Mouse (Mus musculus) testis, adult 2 months (tissue): Measurements from ENCODE around the gene AC109138.7. TPM values are rescaled to one million over a fixed set of nuclear protein-coding genes. Genes with fewer than 3 reads are reported as not detected.

ENCODE experiments used
- H3K27ac ChIP-seq: fragments of 200-500 bp; 2 replicates; pipeline ENCODE4 v1.5.1; 2012; ENCODE audit warnings: low read depth, low read length; ENCODE audit not compliant: control insufficient read depth, insufficient read depth
- H3K27me3 ChIP-seq: fragments of 200-500 bp; 2 replicates; pipeline ENCODE4 v1.6.1; 2012; ENCODE audit warnings: mild to moderate bottlenecking, low read length, moderate library complexity; ENCODE audit not compliant: control insufficient read depth, insufficient read depth
- H3K36me3 ChIP-seq: fragments of 200-500 bp; 2 replicates; pipeline ENCODE4 v1.6.1; 2012; ENCODE audit warnings: mild to moderate bottlenecking, low read length; ENCODE audit not compliant: control insufficient read depth, insufficient read depth
- H3K4me1 ChIP-seq: fragments of 200-500 bp; 2 replicates; pipeline ENCODE4 v1.6.1; 2012; ENCODE audit warnings: low read length; ENCODE audit not compliant: control insufficient read depth, insufficient read depth
- H3K4me3 ChIP-seq: fragments of 200-500 bp; 2 replicates; pipeline ENCODE4 v1.5.1; 2012; ENCODE audit warnings: low read depth, mild to moderate bottlenecking, low read length, moderate library complexity, mixed read lengths; ENCODE audit not compliant: control insufficient read depth
- CTCF ChIP-seq: fragments of 200-500 bp; IDR thresholded peaks from 2 replicates; pipeline ENCODE4 v1.5.1; 2012; ENCODE audit warnings: low read depth, mild to moderate bottlenecking, inconsistent platforms, low read length, moderate library complexity; ENCODE audit not compliant: control insufficient read depth, insufficient read depth, insufficient replicate concordance
- POLR2A ChIP-seq: fragments of 200-500 bp; IDR thresholded peaks from 2 replicates; pipeline ENCODE4 v1.6.1; 2012; ENCODE audit warnings: low read depth, mild to moderate bottlenecking, inconsistent platforms, low read length, moderate library complexity; ENCODE audit not compliant: control insufficient read depth
- polyA plus RNA-seq: library from polyadenylated mRNA; depleted of rRNA; stranded (reverse); fragments of >200 nt; gene quantifications from 2 replicates; pipeline ENCODE4 v1.2.3, GENCODE M21; 2012

AC109138.7 gene
- polyA plus RNA-seq, 1 experiment = 3.0 TPM

- TF ChIP-seq CTCF (no peak), POLR2A (no peak)
- no peak overlapping the region for H3K27ac ChIP-seq
- peaks cover 18% of the 10 kb centered on the region for H3K4me1 ChIP-seq
- H3K36me3 ChIP-seq = no peaks in the 10 kb centered on the region
- H3K27me3 ChIP-seq = no peaks in the 10 kb centered on the region
- no peak overlapping the region for H3K4me3 ChIP-seq
Measured at GRCm38 (mm10) chr19:4203148-4203547, 11.0 kb upstream of the AC109138.7 start.

GRCm38 (mm10) chr19:4203604-4204326, 10.4 kb upstream of the AC109138.7 start:
- Histone ChIP-seq H3K4me1 (peaks cover 19% of the 10 kb centered on the region), H3K36me3 (no peaks in the 10 kb centered on the region), H3K4me3 (no peak overlapping the region), H3K27me3 (no peaks in the 10 kb centered on the region), H3K27ac (no peak overlapping the region)
- TF ChIP-seq CTCF = no peak
- TF ChIP-seq POLR2A = no peak

- H3K27me3 ChIP-seq = no peaks in the 10 kb centered on the region
- no peak overlapping the region for H3K4me3 ChIP-seq
- TF ChIP-seq CTCF = no peak
- no peak for TF ChIP-seq POLR2A
- H3K4me1 ChIP-seq = peaks cover 20% of the 10 kb centered on the region
- no peaks in the 10 kb centered on the region for H3K36me3 ChIP-seq
- no peak overlapping the region for H3K27ac ChIP-seq
Measured at GRCm38 (mm10) chr19:4204889-4205288, 9.3 kb upstream of the AC109138.7 start.

GRCm38 (mm10) chr19:4206971-4207370, 7.2 kb upstream of the AC109138.7 start:
- no peaks in the 10 kb centered on the region for H3K27me3 ChIP-seq

GRCm38 (mm10) chr19:4208563-4208962, 5.6 kb upstream of the AC109138.7 start:
- H3K4me3 ChIP-seq = peak overlapping the region; percentile 63
- no peak overlapping the region for H3K27ac ChIP-seq
- peaks cover 8% of the 10 kb centered on the region for H3K4me1 ChIP-seq
- H3K27me3 ChIP-seq = no peaks in the 10 kb centered on the region
- no peak for TF ChIP-seq POLR2A
- no peak for TF ChIP-seq CTCF
- no peaks in the 10 kb centered on the region for H3K36me3 ChIP-seq

More at GRCm38 (mm10) chr19:4206971-4207370, 7.2 kb upstream of the AC109138.7 start:
- Histone ChIP-seq H3K27ac (no peak overlapping the region), H3K4me3 (no peak overlapping the region), H3K4me1 (peaks cover 7% of the 10 kb centered on the region), H3K36me3 (no peaks in the 10 kb centered on the region)
- TF ChIP-seq CTCF = peak; percentile 83
- no peak for TF ChIP-seq POLR2A

- no peak overlapping the region for H3K27ac ChIP-seq
- no peak overlapping the region for H3K4me3 ChIP-seq
- H3K4me1 ChIP-seq = peaks cover 24% of the 10 kb centered on the region
- H3K27me3 ChIP-seq = no peaks in the 10 kb centered on the region; the same call in 1 of the 2 replicates
- no peaks in the 10 kb centered on the region for H3K36me3 ChIP-seq
- TF ChIP-seq CTCF = no peak
- no peak for TF ChIP-seq POLR2A
Measured at GRCm38 (mm10) chr19:4211891-4212588, 2.1 kb upstream of the AC109138.7 start.

GRCm38 (mm10) chr19:4213524-4213974, 608 bp upstream of the AC109138.7 start:
- no peaks in the 10 kb centered on the region for H3K36me3 ChIP-seq
- H3K4me3 ChIP-seq = peak overlapping the region; percentile 17; the same call in 1 of the 2 replicates
- H3K27me3 ChIP-seq = no peaks in the 10 kb centered on the region; the same call in 1 of the 2 replicates
- H3K27ac ChIP-seq = no peak overlapping the region
- TF ChIP-seq POLR2A (no peak), CTCF (no peak)
- H3K4me1 ChIP-seq = peaks cover 24% of the 10 kb centered on the region
